Mouse (Mus musculus) MEL-GATA-1-ER (cell line): ENCODE measurements at regions not wholly inside any gene's neighbourhood (a gene's known extent, or its start where the extent isn't known, plus 50 kb on each side); places are given as distances from the start of the nearest gene placed in this dataset.
"Not testable (repeated sequence)": the region's sequence is repeated elsewhere in the genome, so short reads cannot be mapped to it uniquely, and the experiment has no call there.

Source experiments
- DNase-seq: peaks from one replicate; pipeline ENCODE4 v3.0.0-alpha.2; 2012; ENCODE audit warnings: low read depth; ENCODE audit errors: extremely low read depth

DNA sequence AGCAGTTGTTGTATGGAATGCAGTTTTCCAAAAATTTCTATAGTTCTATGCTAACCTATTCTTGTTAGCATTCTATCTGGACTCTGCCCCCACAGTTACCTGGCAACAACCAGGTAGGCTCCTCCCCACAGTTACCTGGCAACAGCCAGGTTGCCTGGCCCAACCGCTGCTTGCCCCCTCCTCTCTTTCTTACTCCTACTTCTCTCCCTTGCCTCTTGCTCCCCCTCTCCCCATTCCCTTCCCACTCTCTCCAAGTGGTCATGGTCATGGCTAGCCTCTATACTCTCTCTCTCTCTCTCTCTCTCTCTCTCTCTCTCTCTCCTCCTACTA is 70.4 kb upstream of the Cpsf6 start:
- DNase-seq: no peak

DNA sequence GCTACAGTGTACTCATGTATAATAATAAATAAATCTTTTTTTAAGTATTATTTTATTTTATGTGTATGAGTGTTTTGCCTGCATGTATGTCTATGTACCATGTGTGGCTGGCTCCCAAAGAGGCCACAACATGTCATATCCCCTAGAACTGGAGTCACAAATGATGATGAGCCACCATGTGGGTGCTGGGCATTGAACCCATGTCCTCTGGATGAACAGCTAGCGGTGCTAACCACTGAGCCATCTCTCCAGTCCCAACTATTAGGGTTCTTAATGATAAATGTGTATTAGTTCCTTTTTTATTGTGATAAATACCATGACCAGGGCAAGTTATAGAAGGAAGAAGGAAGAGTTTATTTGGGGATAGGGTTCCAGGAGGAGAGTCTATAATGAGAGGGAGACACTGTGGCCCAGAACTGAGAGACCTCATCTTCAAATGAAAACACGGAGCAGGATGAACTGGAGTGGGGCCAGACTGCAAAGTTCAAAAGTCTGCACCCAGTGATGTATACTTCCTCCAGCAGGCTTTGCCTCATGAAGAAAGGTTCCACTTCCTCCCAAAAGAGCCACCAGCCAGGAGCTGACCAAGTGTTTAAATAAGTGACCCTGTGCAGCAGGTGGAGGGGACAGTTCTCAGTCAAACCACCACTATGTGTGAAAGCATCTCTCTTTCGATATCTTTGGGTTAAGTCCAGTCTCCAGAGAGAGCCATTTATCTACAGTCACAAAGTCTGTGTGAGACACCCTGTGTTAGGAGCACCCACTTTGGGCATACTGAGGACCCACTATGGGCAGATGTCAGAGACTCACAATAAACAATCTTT is 69.8 kb upstream of the Cpsf6 start:
- DNase-seq: no peak

DNA sequence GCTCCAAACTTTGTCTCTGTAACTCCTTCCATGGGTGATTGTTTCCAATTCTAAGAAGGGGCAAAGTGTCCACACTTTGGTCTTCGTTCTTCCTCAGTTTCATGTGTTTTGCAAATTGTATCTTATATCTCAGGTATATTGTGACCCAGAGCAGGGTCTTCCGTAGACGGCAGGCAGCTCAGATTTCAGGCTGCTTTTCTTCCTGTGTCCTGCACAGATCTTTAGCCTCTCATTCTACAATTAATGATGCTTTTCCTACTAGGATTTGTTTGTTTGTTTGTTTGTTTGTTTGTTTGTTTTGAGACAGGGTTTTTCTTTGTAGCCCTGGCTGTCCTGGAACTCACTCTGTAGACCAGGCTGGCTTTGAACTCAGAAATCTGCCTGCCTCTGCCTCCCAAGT is 69.0 kb upstream of the Cpsf6 start:
- DNase-seq: not testable (repeated sequence)

DNA sequence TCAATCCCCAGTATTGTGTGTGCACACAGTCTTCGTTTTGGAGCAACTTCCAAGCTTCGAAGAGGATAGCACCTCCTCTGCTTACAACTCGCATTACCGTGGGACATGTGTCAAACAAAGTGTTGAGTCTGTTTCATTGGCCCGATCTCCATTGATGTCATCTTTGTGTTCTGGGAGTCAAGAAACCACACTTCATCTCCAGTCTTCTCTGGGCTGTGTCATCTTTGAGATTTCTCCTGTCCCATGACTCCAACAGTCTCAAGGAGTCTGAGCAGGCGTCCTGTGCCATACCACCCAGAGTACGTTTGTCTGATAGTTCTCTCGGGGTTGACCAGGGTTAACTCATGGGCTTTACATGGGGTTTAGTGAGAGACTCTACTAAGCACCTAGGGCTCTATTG is 67.8 kb upstream of the Cpsf6 start:
- no peak for DNase-seq

DNA sequence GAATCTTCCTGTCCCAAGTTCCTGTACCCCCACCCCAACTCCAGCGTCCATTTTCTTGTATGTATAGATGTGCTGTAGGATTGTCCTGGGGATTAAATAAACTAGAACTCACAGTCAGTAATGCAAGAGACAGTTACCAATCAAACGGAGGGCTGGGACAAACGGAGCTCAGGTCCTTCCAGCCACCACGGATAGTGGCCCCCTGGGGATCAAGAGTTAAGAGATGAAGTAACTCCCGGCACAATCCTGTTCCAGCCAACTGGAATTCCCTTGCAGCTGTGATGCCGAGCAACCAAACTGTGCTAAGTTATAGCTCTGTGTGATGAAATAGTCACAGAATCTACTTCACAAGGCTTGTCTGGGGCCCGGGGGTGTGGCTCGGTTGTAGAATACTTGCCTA is 67.4 kb upstream of the Cpsf6 start:
- no peak for DNase-seq

DNA sequence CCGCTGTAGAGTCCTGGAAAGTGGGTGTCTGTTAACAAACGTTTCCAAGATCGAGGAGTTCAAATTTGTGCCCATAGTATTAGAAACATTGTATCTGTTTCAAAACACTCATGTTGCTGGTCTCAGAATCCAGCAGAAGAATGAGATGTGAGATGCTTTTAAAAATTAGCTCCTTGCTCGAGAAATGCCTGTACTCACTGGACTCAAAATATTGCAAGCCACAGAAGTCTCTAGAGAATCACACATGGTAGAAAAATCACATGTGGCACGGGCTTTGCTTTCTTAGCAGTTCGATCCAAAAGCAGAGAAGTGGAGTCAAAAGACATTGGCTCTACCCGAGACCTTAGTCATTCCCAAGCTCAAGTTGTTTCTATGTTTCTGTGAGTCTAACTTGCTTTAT is 67.0 kb upstream of the Cpsf6 start:
- DNase-seq: no peak

DNA sequence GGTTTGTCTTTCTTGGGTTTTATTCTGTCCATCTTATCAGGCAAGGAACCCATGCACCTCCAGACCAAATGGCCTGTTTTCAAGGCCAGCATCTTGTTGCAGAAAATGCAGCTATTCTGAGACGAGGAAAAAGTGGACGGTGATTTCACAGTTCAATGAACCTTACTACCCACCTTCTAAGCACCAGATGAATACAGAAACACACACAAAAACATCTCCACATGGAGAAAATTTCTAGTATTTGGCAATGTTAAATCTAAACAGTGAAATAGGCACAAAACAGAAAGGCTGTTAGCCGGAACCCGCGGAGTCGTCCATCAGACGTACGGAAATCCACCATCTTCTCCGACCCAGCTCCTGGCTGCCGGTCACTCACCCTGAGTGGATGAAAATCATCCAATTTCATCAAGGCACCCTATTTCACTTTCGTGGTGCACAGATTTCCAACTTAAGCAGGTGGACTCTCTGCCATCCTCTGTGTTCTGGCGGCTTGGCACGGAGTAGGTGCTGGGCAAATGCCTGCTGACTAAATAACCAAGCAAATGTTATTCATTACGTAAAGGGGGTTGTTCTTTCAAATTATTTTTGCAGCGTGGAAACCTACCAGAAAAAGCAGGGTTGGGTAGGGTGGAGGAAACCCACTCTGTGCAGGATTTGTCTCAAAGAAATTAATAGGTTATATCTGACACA is 66.1 kb upstream of the Cpsf6 start:
- DNase-seq: no peak

DNA sequence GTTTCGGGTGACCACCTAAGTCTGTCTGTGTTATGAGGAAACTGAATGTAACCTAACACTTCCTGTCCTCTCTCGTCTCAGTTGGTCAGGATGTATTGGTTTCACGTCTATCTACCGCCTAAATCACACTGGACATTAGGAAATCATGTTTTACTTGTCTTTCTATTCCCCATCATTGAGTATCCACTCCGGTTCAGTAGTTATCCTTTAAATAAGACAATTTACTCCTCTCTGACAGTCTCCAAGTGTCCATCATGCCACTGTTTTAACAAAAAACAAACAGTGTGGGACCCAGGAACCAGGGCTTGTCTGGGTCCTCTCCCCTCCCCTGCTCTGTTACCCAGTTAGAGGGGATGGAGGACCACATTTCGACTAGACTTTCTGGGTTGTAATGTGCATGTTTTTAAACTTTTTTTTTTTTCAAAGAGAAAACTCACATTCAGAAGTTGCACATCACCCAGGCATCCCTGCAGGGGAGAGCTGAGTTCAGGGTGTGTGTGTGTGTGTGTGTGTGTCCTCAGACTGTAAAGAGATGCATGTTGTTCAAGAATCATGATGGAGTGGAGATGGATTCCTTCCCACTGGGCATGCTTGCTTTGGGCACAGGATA is 65.5 kb upstream of the Cpsf6 start:
- DNase-seq: no peak

DNA sequence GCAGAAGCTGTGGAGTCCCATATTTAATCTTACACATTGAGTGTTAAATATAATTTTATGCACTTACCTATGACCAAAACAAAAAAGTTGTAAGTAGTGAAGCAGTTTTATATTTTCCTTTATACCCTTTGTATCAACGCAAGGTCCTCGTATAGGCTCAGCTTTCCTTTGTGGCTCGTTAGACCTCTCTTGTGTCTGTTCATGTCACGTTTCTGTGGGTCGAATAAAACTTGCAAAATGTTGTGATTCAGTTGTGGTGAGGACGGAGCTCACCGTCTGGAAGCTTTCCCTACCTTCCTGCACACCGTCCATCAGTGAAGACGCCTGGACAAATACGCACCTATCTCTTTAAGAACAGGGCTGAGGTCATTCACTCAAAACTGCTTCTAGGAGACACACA is 64.9 kb upstream of the Cpsf6 start:
- no peak for DNase-seq

DNA sequence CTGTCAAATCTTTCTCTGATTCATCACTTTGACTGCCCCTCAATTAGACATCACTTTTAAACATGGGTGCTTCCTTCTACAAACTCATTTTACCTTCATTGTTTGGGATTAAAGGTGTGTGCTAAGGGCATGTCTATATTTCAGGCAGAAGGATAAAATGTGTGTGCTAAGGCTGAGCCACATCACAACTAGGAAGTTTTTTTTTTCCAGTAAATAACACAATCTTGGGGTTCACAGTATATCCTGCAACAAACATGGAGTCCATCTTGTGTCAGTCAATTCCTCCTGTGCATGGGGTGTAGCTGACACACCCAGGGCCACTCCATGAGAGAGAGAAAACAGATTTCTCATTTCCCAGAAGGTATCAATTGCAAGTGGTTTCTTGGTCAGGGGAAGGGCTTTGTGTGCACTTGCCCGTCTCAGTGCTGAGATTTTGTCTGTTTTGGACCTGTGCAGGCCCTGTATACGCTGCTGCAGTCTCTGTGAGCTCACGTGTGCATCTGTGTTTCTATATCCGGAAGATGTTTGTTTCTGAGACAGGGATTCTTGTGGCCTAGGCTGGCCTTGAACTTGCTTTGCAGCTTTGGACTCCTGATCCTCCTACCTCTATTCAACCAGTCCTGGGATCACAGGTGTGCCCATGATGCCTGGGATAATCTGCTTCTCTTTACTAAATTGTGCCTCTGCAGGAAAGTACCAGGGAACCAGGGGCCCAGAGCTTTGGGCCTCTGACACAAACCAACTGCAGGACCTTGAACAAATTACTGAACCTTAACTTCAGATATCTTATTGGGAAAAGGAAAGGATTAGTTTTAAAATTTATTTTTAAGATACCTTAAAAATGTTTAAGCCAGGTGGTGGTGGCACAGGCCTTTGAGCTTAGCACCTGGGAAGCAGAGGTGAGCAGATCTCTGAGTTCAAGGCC is 63.9 kb upstream of the Cpsf6 start:
- DNase-seq: no peak

DNA sequence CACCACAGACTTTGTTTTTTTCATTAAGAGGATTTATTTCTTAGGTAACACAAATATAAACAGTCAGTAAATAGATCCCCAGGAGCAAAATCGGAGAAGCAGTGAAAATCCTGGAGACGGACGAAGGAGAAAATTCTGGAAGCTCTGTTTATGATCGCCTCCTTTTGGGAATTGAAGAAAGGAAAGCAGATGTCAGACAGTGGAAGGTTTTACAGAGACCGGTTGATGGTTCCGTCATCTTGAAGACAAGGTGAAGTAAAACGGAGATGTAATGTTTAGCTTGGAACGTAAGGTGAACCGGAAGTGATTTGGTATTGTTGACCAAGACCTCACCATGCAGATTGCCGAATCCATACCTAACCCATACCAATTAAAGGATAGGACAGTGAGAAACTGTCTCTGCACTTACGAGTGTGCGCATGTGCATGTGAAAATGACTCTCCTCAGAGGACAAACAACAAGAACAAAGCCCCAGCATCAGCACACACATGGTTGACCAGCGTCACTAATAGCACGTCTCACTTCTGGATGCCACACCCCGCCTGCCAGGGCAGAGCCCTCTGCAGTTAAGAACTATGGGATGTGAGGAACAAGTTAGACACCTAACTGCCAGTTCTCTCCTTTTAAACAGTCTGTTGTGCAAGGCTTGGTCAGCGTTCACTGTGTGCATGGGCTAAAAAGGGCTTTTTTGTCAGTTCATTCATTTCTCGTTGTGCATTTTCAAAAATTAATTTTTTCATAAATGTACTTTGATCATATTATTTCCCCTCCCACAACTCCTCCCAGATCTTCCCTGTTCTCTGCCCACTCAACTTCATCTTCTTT is 62.4 kb upstream of the Cpsf6 start:
- DNase-seq: no peak

DNA sequence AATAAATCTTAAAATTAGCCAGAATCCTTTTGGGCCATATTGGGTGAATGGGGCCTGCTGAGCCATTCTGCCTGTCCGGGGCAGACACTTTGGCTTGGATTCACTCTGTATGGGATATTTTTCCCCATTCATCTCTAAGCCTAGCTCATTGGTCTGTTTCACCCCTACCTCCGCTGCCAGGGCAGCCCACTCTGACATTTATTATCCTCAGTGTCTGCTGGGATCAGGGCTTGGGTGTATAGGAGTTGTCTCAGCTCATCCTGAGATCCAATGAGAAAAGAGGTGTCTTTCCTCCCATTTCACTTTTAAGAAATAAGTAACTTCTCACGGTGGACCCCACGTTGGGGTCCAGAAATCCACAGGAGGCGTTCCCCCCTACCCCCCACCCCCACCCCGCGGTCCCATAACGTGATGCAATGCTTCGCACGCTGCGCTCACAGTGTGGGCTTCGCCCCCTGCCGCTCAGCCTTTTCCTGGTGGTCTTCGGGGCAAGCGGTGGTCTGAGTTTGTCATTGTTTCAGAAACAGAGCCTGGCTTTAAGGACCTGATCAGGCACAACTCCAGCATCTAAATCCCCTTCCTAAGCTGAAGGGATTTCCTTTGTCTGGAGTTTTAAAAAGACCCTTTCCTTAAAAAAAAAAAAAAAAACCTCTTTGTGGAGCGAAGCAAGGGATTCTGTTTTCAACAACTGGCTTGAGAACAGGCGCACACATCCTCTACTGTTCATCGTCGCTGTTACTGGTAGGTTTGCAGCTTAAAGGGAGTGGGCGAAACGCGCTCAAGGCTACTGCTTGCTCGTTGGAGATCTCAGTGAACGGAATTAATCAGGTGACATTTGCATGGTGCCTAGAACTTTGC is 61.5 kb upstream of the Cpsf6 start:
- DNase-seq: no peak

DNA sequence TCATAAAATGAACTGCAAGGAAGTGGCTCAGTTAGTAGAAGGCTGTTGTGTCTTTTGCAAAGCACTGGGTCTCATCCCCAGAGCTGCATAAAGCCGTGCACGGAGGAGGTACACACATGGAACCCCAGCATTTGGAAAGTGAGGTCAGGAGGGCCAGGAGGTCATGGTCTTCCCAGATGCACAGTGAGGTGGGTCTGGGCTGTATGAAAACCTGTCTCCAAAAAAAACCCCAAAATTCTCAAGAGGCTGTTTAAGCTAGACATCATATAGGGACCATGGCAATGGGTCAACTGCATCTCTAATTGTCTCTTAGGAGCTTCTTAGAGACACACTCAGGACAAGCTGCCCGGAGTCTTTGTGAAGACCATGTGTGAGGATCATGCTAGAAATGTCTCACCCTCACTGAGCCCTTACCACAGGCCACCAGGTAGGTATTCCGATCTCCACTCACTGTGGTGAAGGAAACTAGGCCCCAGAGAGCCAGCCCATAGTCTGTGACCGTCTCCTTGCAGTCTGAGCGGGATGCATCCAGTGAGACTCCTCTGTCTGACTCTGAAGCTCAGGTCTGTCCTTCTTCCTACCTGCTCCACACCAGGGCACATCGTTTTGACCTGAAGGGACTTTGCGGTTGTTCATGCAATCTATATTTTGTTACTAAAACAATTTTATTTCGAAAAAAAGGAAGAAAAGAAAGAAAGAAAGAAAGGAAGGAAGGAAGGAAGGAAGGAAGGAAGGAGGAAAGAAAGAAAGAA is 60.6 kb upstream of the Cpsf6 start:
- no peak for DNase-seq

DNA sequence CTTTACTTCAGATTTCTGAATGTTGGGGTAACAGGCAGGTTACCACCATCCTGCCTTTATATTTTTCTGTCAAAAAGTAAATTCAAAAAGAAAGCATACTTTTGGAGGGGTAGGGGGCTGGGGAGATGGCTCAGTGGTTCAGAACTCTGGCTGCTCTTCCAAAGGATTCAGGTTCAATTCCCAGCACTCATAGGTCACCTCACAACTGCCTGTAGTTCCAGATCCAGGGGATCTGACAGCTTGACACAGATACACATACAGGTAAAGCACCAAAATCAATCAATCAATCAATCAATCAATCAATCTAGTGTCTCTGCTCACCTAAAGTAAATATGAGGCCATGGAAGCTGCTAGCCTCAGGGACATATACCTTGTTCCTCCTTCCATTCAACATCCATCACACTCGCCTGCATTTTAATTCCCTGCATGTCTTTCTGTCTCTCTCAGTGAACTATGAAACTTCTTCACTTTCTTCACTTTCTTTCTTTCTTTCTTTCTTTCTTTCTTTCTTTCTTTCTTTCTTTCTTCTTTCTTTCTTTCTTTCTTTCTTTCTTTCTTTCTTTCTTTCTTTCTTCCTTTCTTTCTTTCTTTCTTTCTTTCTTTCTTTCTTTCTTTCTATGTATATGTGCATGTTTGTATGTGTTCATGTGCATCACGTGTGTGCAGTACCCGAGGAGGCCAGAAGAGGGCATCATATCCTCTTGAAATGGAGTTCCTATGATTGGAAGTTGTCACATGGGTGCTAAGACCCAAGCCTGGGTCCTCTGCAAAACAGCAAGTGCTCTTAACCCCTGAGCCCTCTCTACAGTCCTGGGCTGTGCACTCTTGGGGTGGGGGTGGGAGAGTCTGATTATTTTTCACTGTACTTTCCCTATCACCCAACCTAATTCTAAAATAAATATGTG is 59.6 kb upstream of the Cpsf6 start:
- no peak for DNase-seq

DNA sequence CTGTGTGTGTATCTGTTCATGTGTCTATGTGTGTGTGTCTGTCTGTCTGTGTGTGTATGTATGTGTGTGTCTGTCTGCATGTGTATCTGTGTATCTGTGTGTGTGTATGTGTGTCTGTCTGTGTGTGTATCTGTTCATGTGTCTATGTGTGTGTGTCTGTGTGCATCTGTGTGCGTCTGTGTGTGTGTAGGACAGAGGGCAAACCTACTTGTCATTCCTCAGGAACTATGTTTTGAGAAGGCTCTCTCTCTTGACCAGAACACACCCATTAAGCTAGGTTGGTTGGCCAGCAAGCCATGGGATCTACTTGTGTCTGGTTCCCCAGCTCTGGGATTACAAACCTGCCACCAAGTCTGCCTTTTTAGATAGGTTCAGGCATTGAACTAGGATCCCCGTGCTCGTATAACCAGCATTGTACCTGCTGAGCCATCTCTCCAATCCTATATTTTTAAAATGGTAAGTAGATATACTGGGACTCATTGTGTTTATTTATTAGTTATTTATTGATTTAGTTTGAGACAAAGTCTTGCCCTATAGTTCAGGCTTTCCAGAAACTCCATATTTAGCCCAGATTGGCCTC is 58.9 kb upstream of the Cpsf6 start:
- no peak for DNase-seq

DNA sequence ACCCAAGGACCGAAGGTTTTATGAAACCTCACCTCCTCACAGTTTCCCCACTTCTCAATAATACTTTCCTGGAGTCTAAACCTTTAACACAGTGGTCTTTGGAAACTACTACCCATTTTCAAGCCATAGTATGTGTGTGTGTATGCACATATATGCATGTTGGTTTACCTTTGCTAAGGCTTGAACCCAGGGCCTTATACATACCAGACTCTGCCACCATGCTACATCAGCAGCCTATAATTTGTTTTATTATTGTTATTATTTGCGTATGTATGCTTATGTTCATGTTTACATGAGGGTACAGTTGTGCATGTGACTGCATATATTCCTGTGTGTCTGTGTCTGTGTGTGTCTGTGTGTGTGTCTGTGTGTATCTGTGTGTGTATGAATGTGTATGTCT is 58.2 kb upstream of the Cpsf6 start:
- no peak for DNase-seq

DNA sequence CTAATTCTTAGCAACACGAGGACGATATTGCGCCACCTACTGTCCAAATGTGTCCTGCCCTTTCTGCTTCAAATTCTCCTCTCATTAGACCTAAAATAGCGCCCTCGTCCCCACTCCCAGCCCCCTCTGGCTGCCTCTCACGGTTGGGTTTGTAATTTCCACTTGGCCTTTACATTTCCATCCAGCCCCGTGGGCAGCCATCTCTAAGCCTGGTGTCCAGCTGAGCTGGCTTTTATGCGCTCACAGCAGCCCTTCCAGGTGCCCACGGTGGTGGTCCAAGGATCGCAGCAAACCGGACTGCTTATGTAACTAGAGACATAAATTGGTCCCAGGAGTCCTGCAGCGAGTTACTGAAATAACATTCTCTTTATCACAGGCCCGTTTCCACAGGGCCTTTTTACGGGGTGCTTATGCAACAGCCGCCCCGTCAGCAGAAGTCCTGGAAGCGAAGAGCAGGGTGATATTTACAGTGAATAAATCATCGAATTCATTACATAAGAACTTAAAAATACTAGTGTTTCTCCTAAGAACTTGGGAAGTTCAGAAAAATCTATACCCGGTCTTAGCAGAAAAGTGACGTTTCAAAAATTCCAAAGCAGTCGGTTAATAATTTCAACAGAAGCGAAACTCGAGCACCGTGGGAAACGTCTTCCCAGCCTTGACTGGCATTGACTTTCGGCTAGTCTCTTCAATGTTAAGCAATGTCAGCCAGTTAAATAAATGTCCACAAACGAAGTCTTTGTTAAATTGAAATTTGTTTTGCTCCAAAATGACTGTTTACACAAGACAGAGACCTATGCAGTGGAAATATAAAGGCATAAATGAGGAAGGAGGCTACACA is 57.3 kb upstream of the Cpsf6 start:
- DNase-seq: peak; percentile 39
